Mouse (Mus musculus) mesoderm, embryonic 11.5 days (tissue): ENCODE measurements at regions not wholly inside any gene's neighbourhood (a gene's known extent, or its start where the extent isn't known, plus 50 kb on each side); places are given as distances from the start of the nearest gene placed in this dataset.
A peak's percentile ranks its signal among the peaks of the same experiment; 100 is the strongest.

ENCODE experiments used
- DNase-seq: peaks from one replicate; pipeline ENCODE4 v3.0.0-alpha.2; 2012; ENCODE audit warnings: low read depth, low spot score

DNA sequence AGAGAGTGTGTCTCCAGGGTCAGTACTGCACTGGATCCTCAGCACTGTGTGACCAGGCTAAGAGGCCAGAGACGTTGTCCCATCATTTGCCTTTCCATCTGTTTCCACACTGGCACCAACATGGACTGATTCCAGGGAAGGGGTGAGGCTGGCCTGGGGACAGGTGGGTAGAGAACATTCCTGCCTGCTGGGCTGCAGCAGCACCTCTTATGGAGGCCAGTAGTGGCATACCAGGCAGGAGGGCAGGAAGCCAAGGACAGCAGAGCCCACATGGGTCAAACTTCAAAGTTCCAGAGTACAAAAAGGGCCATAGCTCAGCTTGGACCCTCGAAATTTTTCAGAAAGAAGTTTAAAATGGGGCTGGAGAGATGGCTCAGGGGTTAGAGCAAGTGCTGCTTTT is 115.4 kb upstream of the Ercc6l2 start:
- no peak for DNase-seq

- DNase-seq = peak; percentile 35
These were observed 114.3 kb upstream of the Ercc6l2 start for GRCm38 (mm10) chr13:63700747-63701146.

DNA sequence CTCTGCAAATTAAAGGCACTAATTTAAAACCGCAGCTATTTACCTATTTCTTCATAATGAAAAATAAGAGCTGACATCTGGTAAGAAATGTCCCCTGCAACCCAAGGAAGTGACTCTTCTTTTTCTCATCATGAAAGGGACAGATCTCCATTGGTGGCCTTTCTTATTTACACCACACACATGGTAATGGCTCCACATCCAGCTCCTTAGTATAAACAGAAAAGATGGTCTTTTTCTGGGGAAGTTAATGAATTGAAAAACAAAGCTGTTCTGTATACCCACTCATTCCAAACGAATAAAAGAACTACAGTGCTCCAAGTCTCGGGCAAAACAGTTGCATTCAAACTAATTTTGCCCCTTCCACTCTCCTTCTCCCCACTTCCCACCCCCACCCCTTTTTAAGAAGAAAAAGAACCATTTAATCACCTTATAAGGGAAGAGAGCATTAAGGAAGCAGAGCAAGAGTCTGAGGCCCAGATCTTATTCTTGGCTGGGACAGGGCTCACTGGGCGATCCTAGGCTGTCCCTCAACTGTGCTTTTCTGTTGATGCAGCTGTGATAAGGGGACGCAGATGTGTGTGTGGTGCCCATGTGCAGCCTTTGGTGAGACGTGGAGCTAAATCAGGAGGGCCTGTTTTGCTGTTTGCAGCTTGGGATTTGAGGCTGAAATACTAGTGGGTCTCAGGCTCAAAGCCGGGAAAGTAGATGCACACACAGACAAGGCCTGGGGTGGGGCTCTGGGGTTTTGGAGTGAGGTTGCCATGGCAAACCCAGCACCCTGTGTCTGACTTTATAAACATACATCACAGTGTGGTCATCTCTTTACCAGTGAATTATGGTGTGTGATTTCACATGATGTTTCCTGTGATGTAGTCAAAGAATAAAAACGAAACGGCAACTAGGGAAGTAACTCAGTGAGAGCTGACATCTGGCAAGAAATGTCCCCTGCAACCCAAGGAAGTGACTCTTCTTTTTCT is 113.6 kb upstream of the Ercc6l2 start:
- DNase-seq = no peak

DNA sequence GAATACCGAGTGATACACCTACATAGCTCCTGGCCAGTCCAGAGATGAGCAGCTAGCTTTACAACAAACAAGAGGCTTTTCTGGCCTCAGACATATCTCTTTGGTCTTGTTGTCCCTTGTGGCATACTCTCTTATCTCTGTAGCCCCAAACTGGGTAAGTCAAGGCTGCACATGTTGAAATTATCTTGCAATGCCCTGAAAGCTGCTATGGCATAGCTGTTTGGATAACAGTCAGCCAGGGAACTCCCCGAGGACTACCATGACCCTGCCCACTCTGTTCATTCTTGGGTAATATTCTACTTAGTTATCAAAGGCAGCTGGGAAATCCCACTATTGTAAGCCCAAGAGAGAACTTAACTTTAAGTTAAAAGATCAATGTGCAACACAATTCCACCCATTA is 106.5 kb upstream of the Ercc6l2 start:
- DNase-seq = no peak

DNA sequence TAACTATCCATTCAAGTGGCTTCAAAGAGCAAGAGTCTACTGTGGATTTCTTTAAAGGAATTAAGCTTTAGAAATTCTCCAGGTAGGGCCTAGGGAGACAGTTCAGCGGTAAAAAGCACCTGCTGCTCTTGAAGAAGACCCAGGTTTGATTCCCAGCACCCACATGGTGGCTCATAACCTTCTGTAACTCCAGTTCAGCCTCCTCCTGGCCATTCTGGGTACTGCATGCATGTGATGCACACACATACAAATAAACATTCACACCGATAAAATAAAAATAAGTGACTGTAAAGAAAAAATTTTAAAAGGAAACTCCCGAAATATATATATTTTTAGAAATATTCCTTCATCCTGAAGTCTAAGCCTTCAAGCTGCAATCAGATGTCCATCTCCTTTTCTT is 101.9 kb upstream of the Ercc6l2 start:
- DNase-seq = no peak

DNA sequence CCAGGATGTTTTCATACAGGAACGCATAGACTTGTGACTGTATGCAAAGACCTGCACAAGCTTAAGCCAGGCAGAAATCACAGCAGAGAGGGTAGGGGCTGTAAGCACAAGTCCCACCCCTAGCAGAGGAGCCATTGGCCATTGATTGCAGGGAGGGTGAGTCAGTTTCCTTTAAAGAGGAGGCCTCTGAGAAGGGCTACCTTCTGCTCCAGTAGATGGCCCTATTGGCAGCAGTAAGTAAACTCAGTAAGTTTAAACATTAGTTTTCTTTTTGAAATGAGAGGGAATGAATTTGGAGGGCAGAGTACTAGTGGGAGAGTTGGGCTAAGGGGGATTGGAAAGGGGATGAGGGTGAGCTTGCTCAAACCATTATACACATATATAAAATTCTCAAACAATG is 98.5 kb upstream of the Ercc6l2 start:
- DNase-seq = no peak

DNA sequence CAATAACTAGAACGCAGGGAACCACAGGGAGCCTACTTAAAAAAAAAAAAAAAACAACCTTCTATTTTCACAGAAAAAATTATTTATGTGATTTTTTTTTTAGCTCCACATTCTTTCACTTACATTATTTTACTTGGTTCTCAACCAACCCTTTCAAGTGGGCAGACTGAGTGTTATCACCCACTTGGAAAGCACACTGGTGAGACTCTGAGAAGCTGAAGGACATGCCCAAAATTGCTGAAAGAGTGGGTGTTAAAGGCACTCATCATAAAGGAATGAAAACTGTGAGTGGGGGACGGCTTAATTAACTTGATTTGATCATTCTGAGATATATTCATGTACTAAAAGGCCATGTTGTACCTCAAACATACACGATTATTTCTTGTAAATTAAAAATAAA is 97.8 kb upstream of the Ercc6l2 start:
- no peak for DNase-seq

DNA sequence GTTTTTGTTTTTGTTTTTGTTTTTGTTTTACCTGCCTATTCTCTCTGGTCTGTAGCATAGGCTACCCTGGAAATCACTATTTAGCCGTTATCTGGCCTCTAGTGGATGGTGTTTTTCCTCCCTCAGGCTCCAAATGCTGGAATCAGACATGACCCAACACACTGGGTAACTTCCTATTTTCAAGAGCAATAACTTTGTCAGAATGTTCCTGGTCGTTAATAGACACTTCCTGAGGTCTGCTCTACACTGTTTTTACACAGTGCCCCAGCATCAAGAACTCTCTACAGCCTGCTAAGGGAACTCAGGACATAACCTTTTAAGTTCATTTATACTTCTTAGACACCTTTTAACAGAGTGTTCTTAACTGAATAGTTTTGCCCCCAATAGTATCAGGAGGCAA is 96.3 kb upstream of the Ercc6l2 start:
- no peak for DNase-seq

DNA sequence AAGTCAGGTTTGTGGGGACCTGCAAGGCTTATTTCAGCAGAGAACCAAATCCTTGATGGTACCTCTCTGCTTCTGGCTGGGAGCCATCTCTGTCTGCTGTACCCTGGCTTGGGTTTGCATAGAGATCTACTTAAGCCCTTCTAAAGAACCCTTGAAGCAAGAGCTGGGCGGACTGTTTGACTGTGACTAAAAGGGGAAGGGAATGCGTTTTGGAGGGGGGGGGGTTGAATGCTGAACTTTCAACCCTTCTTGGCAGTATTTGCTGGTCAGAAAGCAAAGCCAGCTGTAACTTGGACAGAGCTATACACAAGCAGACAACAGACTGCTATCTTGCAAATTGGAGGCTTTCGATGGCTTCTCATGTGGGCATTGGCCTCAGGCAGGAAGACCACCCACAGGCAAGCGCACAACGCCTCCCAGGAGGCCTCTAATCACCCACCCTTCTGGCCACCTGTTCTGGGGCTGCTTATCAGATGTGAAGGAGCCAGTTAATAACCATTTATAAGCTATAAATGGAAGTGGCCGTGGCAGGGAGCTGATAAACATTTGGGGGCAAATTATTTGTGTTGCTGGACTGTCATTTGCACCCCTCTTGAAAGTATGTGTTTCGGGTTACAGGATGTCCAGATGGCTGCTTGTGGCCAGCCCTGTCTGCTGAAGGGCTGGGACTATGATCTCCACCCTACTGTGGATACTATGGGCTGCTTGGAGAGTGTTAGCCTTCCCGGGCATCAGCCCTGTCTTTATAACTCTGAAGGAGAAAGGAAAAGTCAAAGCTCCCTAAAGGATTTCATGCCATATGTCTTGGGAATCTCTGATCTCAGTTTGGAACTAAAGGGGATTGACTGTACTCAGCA is 95.5 kb upstream of the Ercc6l2 start:
- DNase-seq = peak; percentile 52

GRCm38 (mm10) chr13:63720610-63721009 is 94.4 kb upstream of the Ercc6l2 start:
- no peak for DNase-seq

DNA sequence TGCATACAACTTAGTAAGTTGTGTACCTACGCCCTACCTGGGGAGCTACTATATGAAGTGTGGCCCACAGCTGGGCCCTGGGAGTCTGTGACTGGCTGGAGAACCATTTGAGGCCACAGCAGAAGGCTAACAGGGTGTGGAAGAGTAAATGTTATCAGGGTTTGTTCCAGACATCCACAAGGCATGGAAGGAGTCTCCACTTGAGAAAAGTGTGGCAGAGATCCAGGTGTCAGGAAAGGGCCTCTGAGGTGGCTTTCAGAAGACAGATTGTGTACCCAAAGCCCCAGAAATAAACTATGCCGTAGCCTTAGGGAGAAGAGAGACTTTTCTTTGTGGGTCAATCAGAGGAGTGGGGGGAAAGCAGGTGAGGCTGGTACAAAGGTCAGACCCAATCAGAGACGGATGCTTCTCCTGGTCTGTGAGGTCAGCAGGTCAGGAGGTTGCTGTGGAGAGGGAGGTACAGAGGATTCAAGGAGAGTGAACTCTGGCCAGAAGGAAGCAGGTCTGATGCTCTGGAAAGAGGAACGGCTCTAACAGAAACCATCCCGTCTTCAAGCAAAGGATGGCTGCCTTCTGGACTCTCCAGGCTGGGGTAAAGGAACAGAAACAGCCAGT is 93.9 kb upstream of the Ercc6l2 start:
- no peak for DNase-seq

GRCm38 (mm10) chr13:63724293-63724692 is 90.7 kb upstream of the Ercc6l2 start:
- DNase-seq = no peak

GRCm38 (mm10) chr13:63724843-63725582 is 90.0 kb upstream of the Ercc6l2 start:
- DNase-seq = no peak

DNA sequence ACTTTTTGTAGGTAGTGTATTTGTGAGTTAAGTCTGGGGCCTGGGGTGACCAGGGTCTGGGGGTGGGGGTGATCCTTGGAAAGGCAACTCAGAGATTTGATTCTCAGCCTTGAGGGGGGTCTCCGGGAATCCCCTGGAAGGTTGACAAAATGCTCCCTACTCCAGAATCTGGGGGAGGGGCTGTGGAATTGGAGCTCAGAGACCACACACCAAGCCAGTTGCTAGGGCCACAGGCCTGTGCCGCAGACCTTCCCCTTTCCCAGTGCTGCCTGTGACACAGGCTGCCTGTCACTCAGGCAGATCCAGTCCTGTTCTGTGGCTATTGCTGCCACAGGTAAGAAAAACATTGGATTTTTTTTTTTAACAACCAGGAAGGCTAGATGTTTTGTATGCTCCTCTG is 89.0 kb upstream of the Ercc6l2 start:
- peak; percentile 56 for DNase-seq

GRCm38 (mm10) chr13:63726509-63726908 is 88.5 kb upstream of the Ercc6l2 start:
- DNase-seq = no peak

- DNase-seq = no peak
These were observed 79.3 kb upstream of the Ercc6l2 start for GRCm38 (mm10) chr13:63735739-63736138.

- no peak for DNase-seq
These were observed 73.2 kb upstream of the Ercc6l2 start for GRCm38 (mm10) chr13:63741879-63742278.

GRCm38 (mm10) chr13:63748788-63749187 is 66.3 kb upstream of the Ercc6l2 start:
- no peak for DNase-seq

GRCm38 (mm10) chr13:63749997-63750396 is 65.0 kb upstream of the Ercc6l2 start:
- no peak for DNase-seq

DNA sequence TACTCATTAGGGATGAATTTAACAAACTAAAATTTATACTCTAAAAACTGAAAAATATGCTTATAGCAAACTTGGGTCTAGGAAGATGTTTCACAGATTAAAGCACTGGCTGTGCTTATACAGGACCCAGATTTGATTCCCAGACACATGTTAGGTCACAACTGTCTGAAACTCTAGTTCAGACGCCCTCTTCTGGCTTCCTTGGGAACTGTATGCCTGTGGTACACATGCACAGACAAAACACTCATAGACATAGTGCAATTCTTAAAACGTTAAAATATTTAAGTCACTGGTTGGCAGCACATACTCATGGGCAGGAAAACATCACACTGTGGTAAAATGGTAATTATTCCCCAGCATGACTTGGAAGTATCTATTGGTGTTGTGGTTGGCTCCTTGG is 63.8 kb upstream of the Ercc6l2 start:
- no peak for DNase-seq

GRCm38 (mm10) chr13:63757061-63757460 is 58.0 kb upstream of the Ercc6l2 start:
- DNase-seq = no peak
